Mouse (Mus musculus) adrenal gland, adult (tissue): Measurements from ENCODE around the gene Nnat.

Experiments
- DNase-seq, 2 experiments: peaks; one replicate each; pipeline ENCODE4 v3.0.0; 2022 to 2023; ENCODE audit warnings: low spot score in 1 of 2; ENCODE audit not compliant: inconsistent age in 2 of 2

The Nnat gene

GRCm38 (mm10) chr2:157596876-157597566 is 37.1 kb downstream of the Nnat start:
- DNase-seq = no peak

- DNase-seq = peak; percentile 12 to 36
Observed at GRCm38 (mm10) chr2:157601435-157601839, 41.6 kb downstream of the Nnat start.

GRCm38 (mm10) chr2:157605025-157605675 is 45.3 kb downstream of the Nnat start:
- peak; percentile 66 to 88 for DNase-seq

GRCm38 (mm10) chr2:157607542-157608236 is 47.8 kb downstream of the Nnat start:
- DNase-seq = no peak

- no peak for DNase-seq
Observed at GRCm38 (mm10) chr2:157611735-157612134, 51.9 kb downstream of the Nnat start.
